Mouse (Mus musculus): ENCODE results near the gene Grap.
"Not testable (repeated sequence)": the region's sequence is repeated elsewhere in the genome, so short reads cannot be mapped to it uniquely, and the experiment has no call there.

The Grap gene

DNA sequence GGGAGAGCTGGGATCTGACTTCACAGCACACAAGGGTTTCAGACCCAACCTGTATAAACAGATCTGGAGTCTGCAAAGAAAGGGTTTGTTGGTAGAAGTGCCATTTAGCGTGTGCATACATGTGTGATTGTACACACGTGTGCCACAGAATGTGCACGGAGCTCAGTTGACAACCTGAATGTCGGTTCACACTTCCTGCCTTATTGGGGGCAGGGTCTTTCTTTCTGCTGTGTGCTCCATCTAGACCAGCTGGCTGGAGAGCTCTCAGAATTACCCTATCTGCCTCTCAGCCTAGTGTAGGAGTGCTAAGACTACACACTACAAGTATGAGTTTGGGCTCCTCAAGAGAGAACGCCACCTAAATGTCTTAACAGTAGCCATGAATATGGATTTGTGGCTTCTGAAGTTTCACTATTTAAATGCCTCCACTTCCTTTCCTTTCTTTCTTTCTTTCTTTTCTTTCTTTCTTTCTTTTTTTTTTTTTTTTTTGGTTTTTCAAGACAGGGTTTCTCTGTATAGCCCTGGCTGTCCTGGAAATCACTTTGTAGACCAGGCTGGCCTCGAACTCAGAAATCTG, 13.4 kb upstream of the Grap start:
- no peak for DNase-seq

DNA sequence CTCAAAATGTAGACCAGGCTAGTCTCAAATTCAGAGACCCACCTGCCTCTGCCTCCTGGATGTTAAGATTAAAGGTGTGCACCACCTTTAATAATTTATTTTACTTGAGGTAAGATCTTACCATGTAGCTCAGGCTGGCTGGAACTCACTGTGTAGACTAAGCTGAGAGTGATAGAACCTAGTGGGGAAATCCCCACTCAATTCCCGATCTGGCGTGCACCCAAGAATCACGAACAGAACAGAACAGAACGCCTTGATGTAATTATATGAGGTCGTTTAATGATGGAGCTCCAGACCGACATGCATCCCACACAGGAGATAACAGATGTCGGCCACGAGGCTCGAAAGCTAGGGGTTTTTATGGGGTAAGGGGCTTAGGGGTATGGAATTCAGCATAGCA, 12.5 kb upstream of the Grap start:
- DNase-seq, result not testable (repeated sequence)

DNA sequence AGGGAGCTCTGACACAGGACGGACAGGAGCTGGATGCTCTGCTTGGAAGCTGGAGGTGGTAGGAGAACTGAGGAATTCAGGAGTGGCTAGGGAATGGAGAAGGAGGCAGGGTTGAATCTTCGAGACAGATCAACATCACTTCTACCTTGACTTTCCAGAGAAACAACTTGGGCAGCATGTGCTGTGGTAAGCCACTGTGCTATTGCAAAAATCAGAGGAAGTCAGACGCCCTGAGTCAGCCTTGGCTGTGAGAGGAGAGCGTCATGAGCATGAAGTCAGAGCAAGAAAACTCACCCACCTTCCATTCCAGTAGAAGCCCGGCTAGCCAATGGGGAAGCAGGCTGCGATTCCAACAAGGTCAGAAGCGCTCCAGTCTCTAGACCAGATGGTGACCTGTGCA, 11.0 kb upstream of the Grap start:
- DNase-seq, result no peak

DNA sequence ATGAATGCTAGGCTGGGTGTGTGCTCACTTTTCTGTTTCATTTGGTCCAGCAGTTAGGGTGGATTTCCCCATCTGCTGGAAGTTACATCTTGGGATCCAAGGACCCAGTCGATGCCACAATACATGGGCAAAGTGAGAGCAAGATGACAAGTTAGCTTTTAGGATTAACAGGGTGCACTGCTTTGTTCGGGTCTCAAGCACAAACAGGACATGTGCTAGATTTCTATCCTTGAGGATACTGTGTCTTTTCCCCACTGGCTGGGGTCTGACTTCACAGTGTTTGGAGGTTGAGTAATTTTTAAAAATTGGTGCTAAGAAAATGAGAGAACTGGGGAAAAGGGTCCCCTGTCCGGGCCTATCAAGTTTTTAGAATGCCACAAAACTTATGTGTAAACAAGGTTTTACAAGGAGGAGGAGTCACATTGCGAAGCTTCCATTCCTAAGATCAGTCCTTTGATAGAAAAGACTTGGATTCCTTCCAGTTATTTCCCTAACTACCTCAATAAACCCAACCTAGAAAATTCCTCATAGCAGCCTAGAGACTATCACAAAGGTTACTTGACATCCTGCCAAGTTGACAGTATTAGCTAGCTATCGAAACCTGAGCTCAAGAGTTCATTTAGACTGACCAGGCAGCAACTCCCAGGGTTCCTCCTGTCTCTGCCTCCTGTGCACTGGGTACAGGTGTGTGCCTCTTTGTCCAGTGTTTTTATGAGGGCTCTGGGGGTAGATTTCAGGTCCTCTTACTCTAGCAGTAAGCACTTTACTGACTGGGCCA, 9.7 kb upstream of the Grap start:
- peak in 1 of 2 experiments; percentile 41 for DNase-seq

DNA sequence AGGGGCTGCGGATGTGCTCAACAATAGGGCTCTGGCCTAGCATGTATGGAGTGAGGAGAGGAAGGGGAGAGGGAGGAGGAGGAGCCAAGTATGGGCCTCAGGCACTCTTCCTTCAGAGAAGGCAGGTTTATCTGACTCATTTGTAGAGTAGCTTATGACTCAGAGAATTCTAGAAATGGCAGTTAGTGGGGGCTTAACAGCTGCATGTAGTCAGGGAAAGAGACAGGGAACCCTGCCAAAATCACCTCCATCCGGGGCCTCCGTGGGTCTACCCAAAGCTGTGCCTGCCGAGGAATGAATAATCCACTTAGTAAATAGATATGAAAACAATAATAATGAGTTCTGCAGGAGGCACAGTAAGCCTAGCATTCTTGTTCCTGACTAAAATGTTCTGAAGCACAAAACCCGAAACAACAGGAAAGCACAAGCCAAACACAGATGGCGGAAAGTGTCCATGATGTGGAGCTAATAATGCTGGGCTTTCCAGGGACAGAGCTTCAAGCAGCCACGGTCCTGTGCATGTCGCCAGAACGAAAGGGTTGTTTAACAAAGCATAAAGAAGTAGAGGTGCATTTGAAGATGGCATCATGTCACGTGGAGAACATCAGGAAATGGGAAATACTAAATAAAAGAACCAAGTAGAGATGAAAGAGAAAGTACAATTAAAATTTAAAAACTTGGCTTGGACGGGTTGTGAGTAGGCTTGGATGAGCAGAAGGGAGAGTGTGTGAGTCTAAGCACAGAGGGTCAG, 8.3 kb upstream of the Grap start:
- no peak for DNase-seq

DNA sequence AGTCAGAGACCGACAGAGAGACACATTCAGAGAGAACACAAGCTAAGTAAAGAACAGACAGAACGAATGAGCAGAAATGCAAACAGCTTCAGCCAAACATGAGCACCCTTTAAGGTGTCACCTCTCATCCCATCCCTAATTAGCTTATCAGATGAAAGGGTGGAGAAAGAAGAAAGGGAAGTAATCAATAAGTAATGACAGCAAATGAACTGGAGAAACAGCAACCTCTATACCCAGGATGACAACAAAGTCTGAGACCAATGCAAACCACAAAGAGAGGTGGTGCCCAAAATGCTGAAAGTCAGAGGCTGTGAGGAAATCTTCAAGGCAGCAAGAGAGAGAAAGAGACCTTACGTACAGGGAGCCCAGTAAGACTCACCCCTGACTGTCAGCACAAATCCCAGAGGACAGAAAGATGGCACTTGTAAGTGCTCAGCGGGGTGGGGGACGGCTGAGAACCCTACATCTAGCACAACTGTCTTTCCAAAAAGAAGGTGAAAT, 7.7 kb upstream of the Grap start:
- no peak for DNase-seq

DNA sequence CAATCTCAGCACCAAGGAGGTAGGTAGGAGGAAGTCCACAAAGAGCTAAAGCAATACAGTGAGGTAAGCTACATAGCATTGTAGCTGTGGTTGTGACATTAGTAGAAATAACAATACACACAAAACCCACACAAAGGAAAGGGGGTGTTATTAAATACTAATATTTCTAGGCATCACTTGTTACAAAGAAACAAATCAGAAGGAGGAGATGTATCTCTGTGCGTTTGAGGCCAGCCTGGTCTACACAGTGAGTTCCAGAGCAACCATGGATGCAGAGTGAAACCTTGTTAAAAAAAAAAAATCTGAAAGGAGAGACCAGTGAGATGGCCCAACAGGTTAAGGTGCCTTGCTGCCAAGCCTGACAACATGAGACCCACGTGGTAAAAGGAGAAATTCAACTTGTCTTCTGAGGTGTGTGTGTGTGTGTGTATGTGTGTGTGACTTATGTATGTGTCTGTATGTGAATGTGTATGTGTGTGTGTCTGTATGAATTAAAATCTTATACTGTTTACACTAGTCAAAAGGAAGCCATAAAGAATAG, 6.5 kb upstream of the Grap start:
- no peak for DNase-seq

DNA sequence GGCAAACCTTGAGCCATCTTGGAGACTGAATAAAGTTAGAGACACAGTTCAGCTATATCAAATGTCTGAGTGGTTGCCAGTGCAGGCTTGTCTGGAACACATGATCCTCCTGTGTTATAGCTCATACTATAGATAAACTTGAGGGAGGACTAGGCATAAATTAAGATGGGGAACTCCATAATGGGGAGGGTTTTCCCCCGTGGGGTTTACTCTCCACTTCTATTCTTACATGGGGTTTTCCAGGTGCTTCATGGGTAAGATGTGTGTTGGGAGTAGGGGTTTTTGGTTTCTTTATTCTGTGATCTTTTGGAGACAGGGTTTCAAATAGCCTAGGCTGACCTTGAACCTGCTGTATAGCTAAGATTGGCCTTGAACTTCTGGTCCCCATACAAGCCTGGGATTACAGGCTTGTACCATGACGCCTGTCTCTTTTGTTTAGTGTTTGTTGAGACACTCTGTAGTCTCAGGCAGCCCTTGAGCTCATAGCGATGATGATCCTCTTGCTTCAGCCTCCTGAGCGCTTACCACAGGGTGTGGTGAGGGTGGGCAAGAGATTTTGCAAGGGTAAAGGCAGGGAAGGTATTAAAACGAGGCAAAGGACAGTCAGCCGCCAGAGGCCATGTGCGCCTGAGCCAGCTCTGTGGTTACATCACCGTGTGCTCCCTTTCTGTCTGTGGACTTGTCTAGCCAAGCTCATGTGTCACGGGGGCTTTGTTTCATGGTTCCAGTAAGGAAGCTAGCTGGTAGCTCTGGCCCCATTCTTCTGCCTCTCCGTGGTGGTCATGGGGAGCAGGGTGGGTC, 5.8 kb upstream of the Grap start:
- no peak for DNase-seq

DNA sequence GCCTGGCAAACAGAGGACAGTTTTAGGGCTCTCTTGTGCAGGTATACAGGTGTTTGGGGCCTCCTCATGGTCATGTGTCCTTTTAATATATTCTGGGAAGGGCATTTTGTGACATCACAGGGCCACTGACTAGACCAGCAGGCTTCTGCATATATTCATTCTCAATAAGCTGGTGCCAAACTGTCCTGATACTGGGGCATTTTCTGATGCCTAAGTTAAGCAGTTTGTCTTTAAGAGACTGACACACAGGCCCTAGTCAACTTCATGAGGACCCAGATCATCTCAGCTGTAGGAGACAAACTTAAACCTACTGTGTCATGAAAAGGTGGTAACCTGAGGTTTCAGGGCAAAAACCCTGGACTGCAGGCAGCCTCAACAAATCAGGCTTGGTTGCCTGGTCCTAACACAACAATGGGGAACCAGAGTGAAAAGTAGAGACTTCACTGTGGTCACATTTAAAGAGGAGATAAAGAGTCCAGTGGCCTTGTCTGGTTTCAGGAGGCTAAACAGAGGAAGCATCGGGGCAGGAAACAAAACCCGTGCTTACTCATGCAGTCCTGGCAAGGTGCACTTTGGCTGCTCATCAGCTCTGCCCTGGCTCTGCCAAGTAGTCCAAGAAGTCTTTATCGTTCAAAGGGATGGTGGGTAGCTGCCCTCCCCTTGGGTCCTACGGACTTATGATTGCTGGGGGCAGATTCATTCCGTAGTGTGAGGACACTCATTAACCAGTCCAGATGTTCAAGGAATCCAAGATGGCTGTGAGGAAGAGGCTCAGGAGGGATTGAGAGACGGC, 4.9 kb upstream of the Grap start:
- DNase-seq, result peak; percentile 47 to 57

DNA sequence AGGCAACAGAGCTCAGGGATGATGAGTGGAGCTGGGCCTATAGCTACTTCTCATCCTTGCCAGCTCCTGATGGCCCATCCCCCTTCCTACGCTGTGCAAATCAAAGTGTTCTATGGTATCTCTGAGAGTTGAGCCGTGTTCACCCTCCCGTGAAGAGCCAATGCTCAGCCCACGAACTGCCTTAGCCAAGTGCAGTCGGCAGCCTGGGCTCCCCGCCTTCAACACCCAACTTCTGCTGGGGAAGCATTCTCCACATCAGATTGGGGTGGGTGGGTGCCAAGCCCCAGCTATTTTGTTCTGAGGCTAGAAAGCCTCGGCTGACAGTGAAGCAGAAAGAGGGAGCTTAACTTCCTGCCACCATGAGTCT, 4.3 kb upstream of the Grap start:
- DNase-seq, result no peak

DNA sequence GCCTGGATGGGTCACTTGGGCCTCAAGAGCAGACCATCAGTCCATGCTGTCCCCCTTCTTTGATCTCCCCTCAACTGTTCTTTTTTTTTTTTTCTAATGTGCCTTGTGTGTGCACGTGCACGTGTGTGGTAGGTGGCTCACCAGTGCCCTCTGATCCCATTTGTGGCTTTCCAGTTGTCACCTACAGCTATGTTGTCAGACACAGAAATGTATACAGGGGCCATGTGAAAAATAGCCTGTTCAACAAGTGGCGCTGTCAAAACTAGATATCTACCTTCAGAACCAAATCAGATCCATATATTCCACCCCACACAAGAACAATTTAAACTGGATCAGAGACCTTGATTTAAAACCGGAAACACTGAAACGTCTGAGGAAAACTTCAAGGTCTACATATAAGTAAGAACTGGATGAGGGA, 3.9 kb upstream of the Grap start:
- no peak for DNase-seq

DNA sequence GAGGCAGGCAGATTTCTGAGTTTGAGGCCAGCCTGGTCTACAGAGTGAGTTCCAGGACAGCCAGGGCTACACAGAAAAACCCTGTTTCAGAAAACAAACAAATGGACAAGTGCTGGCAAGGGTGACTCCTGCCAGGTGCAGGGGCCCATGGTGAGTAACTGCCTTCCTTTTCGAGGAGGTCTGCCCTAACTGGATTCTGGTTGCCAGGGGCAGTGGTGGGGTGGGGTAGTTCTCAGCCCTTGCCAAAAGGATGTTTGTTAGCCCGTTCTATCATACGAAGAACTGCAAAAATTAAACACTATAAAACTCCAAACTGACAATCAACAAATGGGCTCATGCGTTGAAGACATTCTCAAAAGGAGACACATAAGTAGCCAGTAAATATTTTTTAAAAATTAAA, 3.4 kb upstream of the Grap start:
- DNase-seq, result no peak

DNA sequence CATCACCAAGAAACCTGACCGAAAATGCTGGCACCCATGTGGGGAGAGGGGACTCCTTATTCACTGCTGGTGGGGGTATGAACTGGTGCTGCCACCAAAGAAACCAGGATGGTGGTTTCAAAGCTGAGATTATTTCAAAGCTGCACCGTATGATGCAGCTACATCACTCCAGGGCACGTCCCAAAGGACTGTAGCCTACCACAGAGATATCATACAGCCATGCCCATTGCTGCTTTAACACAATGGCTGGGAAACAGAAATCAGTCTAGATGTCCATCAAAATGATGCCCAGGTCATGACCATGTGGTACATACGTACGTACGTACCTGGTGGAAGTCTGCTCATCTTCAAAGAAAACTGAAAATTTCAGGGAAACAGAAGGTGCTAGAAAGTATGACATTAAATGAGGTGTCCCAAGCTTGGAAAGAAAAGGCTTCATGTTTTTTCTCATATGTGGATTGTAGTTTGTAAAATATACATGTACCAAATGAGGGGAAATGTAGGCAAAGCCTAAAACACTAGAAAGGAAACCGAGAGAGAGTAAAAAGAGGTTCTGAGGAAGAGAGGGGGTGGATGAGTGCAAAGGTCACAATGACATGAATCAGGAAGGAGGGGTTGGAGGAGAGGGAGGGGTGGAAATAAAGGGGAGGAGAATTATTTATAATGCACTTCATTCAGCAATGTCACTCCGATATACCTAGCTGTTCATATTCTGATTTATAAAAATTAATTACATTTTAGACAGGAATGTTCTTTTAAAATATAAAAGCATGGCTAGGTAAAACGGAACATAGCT, 2.4 kb upstream of the Grap start:
- no peak for DNase-seq

DNA sequence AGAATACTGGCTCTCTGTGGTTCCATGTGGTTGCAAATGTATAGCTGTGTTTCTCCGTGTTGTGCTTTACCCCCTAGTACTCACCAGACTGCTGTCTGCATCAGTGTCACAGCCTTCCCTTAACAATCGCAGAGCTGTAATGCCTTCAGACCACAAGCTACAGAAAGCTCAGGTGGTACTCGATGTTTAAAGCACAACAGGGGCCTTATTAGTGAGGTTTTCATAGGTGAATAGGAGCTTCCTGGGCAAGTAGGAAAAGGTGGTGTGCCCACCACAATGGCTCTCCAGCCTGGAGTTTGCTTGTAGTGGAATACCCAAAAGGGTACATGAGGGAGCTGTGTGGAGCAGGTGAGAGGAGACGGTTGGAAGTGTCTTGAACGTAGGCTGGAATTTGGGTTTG, 849 bp upstream of the Grap start:
- DNase-seq, result no peak

DNA sequence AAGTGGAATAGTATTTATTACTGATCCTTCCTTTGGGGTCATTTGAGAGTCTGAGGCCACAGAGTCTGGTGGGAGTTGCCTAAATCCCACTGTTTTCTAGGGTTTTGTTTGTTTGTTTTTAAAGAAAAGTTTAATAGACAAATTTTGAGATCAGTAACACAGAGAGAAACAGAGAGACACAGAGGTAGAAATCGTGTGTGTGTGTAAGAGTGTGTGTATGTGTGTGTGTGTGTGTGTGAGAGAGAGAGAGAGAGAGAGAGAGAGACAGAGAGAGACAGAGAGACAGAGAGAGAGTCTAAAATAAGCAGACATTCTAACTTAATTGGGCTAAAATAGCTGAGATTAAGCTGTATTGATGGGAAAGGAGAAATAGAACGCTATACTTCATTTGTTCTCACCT, 503 bp downstream of the Grap start:
- no peak for DNase-seq

DNA sequence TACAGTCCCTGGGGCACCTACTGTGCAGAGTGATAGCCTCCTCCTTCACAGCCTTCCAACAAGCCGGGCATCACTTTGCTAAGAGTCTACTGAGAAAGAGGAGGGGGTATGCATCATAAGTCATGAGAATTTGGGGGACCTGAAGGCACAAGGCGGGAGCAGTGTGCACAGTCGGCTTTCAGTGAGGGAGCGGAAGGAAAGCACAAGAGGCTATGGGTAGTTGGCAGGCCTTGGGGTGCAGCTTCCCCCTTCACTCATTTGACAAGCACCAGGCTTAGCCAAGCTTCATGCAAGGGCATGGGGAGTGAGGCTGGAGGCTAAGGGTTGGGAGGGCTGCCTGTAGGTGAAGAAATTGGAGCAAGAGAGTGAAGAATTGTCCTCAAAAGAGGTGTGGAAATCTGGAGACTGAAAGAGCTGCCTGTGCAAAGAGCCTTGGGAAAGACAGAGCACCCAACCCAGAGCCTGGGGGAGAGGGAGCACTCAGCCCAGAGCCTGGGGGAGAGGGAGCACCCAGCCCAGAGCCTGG, 1.8 kb downstream of the Grap start:
- no peak for DNase-seq

DNA sequence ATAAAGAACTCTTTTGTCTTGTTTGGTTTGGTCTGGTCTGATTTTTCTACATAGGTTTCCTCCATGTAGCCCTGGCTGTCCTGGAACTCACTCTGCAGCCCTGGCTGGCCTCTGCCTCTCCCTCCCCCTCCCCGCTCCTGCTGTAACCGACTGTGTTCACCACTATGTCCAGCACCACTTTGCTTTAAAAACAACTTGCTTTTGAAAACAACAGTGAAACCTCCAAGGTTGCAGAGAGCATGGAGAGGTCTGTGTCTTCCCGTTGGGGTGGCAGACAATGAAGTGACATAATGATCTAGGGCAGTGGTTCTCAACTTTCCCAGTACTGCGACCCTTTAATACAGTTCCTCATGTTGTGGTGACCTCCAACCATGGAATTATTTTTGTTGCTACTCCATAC, 2.6 kb downstream of the Grap start:
- DNase-seq, result no peak

DNA sequence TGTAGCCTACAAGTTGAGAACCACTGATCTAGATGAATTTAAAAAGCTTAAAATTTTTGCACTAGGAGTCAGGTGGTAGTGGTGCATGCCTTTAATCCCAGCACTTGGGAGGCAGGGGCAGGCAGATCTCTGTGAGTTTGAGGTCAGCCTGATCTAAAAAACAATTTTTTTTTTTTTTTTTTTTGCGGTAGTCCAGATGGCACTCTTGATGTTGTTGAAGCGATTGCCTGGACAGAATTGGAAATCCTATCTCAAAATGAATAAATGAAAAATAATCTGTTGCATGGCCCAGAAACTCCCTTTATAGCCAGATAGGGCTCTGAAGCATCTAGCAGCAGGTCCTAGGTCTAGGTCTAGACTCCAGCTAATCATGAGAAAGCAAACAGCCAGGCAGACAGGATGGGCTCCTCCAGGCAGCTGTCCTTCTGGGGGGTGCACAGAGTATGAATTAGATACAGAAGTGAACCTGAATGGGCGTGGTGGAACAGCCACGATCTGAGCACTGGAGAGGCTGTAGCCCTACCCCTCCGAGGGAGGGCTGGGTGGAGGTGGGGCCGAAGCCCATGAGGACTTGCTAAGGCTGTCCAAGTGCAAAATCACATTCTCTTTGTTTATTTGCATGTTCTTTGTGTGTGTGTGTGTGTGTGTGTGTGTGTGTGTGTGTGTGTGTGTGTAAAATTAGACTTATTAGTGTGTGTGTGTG, 3.2 kb downstream of the Grap start:
- DNase-seq, result no peak

DNA sequence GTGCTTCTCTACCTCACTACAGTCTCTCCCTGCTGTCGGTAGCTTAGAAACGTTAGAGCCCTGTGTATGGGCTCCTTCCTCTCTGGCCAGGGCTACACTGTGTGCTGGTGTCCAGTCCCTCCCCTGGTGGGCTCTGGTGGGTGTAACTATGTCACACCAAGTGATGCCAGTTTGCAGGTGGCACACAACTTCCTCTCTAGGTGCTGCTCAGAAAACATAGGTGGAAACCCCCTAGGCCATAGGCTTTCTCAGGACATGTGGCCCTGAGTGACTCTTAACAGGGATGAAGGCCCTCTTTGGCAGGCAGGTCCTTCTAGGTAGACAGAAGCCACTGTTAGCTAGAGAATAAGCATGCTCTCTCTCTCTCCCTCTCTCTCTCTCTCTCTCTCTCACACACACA, 4.4 kb downstream of the Grap start:
- no peak for DNase-seq

DNA sequence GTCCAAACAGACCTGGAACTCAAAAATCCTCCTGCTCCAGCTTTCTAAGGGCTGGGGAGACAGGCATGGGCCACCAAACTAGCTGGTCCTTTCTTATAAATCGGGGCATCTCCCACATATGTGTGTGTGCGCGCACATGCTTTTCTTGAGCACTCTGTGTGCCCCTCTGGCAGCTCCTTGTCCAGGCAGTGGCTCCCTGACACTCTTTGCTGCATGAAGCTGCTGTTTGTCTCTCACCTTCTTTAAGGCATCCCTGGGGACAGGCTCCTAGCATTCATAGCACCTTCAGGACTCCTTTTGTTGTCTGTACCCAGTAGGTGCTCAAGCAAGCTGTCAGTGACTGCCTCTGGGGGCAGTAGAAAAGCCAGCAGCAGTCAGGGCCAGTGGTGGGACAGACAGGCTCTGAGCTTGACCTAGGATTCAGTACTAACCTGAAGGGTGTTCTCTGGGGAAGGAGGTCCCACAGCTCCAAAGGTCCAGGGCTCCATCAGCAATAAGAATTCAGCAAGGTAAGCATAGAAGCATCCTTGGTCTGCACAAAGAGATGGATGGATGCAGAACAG, 5.4 kb downstream of the Grap start:
- no peak for DNase-seq

Data from kidney, adult 8-10 months (tissue).